Mouse (Mus musculus) heart, postnatal 14 days (tissue): ENCODE data around the gene Tfdp2. TPM values are rescaled to one million over a fixed set of nuclear protein-coding genes. Genes with fewer than 3 reads are reported as not detected.
"Not testable (repeated sequence)": the region's sequence is repeated elsewhere in the genome, so short reads cannot be mapped to it uniquely, and the experiment has no call there.

Experiments
- DNase-seq, 2 experiments: peaks; one replicate each; pipeline ENCODE4 v3.0.0; 2021 to 2022
- intact Hi-C: fragments of 180-260 bp; cut with DNase I; formaldehyde crosslinking; loops from one replicate; pipeline ENCODE4 v1.15.1; 2025
- long read RNA-seq, 2 experiments: library from polyadenylated mRNA; stranded (forward); transcript quantifications; one replicate each; pipeline ENCODE4 v2.0.0; 2021
- total RNA-seq, 2 experiments: library from RNA; stranded (reverse); gene quantifications; 2 replicates each; pipeline ENCODE4 v1.2.3; 2021

Tfdp2 gene
- 100 to 1,000 TPM in 1 of 2 experiments, 10 to 100 TPM in 1; 80.4 to 101 TPM for total RNA-seq
- long read RNA-seq, experiment 1, full-length matches to known transcripts, result 16 of 87 reads
- long read RNA-seq, experiment 1, partial matches to known transcripts, result 4 of 87 reads
- long read RNA-seq, experiment 1, other reads (novel, unspliced or antisense), result 67 of 87 reads
- long read RNA-seq, experiment 2, full-length matches to known transcripts, result 14 of 57 reads
- long read RNA-seq, experiment 2, partial matches to known transcripts, result 1 of 57 reads
- long read RNA-seq, experiment 2, other reads (novel, unspliced or antisense), result 42 of 57 reads

DNA sequence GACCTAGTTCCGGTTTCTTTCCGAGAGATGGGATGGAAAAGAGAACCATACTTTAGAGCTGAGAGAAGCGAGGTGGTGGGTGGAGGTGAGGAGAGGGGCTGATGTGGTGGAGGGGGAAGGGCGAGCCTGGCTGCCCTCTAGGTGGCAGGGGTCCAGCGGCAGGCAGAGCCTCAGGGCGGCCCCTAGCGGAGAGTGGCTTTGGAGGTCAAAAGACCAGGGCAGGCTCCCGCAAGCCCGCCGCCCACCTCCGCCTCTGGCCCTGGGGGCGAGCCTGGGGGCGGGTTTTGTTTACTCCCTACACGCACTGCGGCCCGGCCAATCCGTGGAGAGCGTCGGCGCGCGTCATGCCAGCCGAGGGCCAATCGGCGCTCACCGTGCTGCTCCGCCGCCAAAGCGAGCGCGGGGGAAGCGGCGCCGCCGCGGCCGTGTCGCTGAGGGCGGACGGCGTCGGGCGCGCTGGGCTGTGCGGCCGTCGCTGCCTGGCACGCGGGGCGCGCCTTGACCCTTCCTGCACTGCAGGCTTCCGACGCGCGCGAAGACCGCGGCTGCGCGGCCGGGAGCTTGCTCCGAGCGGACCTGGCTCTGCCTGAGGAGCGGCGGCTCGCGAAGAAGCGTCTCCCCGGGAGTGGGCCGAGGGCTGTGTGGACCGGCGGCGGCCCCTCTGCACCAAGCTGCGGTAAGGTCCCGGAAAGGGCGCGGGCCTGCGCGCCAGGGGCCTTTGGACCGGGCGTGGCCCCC lies at the start of gene Tfdp2:
Gene Tfdp2, plus strand, starts transcription at position 391 of the 738 bp plus-strand sequence.
- intact Hi-C loops, result no loop called here

DNA sequence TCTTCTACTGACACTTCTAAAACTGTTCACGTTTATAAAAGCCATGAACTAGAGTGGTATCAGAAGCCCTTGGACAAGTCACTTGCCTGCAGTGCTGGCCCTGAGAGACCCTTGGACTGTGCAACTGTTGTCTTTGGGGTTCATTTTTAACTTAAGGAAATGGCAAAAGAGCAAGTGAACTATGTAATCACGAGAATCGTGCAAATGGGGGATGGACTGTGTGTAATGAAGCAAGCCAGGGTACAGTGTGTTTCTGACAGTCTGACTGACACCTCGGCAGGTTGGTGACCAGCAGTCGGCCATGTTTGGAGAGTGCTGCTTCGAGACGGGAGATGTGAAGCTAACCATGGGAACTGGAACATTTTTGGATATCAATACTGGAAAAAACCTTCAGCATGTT lies 43.3 kb upstream of the Tfdp2 start:
- DNase-seq, result no peak
- intact Hi-C loops, result no loop called here

More for the DNA sequence above, at the start of gene Tfdp2:
- DNase-seq, result peak; percentile 92 to 93

DNA sequence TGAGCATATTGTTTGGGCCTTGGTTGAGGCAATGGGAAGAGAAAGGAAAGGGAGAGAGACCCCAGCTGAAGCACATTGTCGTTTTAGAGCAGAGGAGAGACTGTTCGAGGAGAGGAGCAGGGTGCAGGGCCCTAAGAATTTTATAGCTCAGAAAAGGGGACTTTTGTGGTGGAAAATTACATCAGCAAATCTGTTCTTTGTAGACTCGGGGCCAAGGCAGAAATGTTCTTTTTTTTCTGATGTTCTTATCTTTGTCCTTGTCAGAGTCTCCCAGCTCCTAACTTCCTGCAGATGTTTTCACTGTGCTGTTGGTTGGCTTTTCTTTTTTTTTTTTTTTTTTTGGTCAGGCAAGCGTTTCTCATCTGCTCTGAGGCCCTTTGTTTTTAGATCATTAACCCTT lies 37.6 kb upstream of the Tfdp2 start:
- intact Hi-C loops, result no loop called here
- peak in 1 of 2 experiments; percentile 19 for DNase-seq

DNA sequence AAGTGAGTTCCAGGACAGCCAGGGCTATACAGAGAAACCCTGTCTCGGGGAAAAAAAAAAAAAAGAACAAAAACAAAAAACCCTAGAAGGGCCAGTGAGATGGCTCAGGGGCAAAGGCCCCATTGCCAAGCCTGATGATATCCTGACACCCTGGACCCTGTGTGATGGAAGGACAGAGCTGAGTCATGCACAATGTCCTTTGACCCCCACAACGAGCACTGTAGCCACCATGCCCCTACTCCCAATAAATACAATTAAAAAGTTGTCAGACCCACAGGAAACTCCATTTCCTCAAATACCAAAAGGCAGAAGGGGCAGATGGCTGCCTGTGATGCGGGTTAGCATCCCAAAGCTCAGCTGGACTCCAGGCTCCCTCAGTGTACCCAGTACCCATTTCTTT lies 37.0 kb upstream of the Tfdp2 start:
- DNase-seq, result no peak
- intact Hi-C loops, result no loop called here

DNA sequence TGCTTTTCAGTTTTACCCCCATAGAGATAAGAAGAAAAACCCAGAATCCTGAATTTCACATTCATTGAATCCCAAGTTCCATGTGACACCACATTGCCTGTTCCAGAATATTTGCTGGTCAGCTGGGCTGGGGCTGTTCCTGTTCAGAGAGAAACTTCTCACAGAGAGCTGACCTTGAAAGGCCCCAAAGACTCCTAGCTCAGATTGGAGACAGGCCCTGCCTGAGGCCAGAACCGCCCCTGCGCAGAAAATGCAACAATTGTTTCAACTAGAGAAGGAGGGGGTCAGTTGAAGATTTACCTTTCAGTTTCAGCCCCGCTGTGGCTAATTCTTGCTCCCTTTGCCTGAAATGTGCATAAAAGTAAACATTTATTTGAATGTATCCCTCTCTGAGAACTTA lies 35.3 kb upstream of the Tfdp2 start:
- intact Hi-C loops, result no loop called here

DNA sequence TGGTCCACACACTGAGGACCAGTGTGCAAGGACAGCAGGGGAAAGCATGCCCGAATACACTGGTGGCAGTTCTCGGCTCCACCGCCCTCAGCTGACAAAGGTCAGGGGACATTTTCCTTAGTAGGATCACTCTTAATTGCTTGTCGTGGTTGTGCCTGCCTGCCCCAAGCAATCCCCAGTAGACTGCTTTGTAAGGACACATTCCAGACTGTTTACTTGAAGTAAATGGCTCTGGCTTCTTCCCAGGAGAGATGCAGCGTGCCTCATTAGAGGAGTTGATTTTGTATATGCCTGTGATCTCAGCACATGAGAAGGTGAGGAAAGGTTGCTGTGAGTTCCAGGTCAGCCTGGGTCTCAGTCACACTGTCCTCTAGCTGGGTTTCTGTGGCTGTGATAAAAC lies 33.7 kb upstream of the Tfdp2 start:
- intact Hi-C loops, result no loop called here
- no peak for DNase-seq

More for the DNA sequence above, 35.3 kb upstream of the Tfdp2 start:
- DNase-seq, result peak; percentile 41 to 51

DNA sequence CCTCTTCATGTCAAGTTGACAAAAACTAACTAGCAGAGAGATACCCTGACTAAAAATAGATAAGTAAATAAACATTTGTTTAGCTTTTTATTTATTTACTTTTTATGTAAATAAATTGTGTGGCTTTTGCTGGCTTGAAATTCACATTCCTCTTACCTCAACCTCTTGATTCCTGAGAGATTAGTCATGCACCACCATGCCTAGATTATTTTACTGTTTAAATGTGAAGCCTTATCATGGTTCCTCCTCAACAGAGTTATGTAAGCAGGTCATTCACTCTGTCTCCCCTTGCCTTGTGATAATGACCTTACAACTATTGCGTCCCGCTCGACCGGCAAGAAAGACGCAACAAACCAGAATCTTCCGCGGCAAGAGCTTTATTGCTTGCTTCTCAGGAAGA lies 32.6 kb upstream of the Tfdp2 start:
- DNase-seq, result no peak
- intact Hi-C loops, result no loop called here

DNA sequence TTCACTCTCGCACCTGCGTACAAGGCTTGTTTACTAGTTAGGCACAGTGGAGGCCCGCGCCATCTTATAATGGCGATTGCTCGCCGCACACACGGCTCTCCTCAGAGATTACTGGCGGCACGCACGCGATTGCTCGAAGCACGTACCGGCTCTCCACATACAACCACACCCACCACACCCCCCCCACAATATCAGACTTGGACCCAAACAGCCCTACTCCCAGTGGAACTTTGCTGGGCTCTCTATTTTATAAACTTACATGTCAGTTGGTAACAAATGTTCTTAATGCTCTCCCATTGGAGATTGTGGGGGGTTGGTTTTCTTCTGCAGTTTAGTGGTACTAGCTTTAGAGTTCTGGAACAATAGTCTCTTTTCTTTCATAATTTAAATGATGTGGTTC lies 32.1 kb upstream of the Tfdp2 start:
- DNase-seq, intact Hi-C loops: not testable (repeated sequence)

DNA sequence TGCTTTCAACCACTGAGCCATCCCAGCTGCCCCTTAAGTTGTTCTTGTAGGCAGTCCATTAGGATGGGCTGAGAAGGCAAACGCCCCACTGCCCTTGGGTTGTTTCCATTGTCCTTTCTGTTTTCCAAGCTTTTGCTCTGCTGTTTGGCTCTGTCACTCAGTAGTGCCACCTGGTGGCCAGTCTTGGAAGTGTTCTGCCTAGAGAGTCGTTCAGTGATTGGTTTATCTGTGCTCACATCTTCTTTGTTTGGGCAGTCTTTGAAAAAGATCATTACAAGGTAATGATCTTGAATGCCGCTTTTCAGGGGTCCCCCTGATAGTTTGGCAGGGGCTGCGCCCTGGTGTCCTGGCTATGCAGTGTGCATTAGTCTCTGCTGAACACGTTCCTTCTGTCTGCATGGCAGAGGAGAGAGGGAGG lies 28.9 kb upstream of the Tfdp2 start:
- intact Hi-C loops, result no loop called here
- peak; percentile 74 to 83 for DNase-seq

DNA sequence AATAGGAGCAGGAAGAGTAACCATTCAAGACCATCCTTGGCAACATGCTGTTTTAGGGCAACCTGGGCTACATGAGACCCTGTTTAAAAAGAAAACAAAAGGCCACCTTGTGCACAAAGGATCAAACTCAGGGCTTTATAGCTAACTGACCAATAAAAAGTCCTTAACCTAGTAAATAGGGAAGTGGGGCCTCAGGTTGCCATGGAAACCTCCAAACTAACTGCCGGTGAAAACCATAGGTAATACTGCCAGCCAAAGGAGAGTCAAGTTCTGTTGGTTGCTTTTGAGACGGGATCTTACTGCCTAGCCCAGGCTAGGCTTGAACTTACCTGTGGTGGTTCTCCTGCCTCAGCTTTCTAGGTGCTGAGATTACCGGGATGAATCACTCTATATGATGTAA lies 25.5 kb upstream of the Tfdp2 start:
- intact Hi-C loops, result no loop called here
- DNase-seq, result no peak

DNA sequence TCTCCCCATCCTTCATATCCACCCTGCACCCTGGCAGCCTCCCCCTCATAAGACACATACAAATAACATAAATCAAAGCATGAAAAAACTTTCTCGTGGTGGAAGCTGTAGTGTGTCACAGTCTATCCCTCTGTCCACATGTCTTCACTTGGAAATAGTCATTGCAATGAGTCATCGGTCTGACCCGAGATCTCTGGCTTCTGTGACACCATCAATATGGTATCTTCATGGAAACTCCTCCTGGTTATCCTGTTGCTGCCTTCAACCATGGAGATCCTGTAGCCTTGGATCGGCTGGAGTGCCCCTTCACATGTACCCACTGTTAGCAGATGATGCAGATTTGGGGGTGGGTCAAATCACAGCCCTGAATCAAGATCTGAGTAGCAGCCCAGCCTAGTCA lies 11.2 kb upstream of the Tfdp2 start:
- intact Hi-C loops, result no loop called here
- no peak for DNase-seq

DNA sequence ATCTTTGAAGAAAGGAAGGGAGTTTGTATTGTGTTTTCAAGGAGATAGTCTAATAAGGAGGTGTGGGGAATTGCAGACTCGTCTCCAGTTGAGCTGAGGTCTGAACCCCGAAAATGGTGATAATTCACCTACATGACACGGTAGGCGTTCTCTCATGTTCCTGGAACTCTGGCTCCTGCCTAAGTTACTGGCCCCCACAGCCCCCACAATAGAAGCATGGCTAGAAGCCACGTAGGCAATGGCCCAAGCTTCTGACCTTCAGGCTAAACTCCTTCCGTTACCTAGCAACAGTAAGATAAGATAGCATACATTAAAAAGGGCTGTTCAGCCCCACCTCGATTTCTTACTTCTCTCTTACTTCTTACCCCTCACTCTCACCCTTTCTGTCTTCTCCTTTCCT lies 9.4 kb upstream of the Tfdp2 start:
- intact Hi-C loops, result no loop called here
- no peak for DNase-seq

DNA sequence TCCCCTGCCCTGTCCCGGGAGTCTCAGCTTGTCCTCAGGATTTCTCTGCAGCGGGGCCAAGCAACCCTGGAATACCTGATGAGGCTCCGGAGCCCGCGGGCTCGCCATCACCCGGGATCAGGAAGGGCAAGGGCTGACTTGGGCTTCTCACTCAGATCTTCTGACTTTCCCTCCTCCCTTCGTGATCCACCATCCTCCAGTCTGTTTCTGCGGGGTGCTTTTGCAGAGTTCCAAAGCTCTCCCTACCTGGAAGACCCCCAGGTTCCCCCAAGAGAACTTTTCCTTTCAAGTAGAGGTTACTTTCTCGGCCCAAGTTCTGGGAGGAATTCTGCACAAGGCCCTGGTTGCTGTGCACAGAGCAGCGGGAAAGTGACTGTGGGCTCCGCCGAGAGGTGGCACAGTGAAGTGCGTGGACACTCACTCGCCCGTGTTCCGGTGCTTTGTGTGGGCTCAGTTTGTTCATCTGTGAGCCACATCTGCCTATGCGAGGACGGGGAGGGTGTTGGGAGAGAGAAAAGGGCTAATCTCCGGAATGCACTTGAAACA lies 634 bp downstream of the Tfdp2 start:
- peak; percentile 39 to 56 for DNase-seq
- intact Hi-C loops, result no loop called here

DNA sequence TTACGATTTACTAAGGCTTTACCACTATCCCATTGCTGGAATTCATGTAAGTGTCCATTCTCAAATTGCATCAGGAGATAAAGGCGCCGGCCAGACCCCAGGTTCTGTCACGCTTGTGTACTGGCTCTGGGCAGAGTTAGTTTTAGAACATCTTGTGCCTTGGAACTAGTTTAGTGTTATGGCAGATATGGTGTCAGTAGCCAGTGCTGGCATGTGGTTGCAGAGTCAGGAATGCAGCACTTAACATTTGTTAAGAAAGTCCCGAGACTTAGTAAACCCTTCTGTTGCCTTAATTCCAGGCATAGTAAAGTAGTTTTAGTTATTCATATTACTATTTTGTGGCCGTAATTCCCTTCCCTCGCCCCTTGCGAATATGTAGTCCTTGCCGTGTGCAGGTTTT lies 1.7 kb downstream of the Tfdp2 start:
- peak; percentile 28 to 32 for DNase-seq
- intact Hi-C loops, result no loop called here

DNA sequence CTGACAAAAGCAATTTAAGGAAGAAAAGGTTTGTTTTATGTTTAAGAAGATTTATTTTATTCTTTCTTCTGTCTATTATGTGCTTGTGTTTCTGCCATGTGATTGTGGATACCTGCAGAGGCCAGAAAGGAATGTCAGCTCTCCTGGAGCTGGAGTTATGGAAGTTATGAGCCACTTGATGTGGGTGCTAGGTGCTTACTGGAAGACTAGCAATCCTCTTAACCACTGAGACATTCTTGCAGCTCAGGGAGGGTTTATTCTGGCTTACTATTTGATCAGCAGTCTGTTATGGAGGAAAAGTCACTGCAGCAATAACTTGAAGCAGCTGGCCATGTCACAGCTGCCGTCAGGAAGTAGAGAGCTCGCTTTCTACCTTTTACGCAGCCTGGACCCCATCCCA lies 7.6 kb downstream of the Tfdp2 start:
- intact Hi-C loops, result no loop called here
- no peak for DNase-seq

DNA sequence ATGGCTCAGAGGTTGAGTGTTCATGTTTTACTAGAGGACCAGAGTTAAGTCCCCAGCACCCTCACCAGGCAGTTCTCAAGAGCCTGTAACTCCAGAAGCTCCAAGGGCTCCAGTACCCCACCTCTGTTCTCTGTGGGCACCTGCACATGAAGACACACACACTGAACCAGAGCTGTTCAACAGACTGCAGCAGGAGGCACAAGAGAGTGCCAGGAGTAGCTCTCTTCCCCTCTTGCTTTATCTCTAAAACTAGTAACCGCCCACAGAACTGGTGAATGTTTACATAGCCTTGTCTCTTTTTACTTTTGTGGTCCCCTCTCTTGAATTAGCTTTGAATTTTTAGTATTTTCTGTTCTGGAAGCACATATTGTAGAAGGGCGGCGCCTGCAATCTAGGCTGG lies 11.4 kb downstream of the Tfdp2 start:
- DNase-seq, result no peak
- intact Hi-C loops, result no loop called here

DNA sequence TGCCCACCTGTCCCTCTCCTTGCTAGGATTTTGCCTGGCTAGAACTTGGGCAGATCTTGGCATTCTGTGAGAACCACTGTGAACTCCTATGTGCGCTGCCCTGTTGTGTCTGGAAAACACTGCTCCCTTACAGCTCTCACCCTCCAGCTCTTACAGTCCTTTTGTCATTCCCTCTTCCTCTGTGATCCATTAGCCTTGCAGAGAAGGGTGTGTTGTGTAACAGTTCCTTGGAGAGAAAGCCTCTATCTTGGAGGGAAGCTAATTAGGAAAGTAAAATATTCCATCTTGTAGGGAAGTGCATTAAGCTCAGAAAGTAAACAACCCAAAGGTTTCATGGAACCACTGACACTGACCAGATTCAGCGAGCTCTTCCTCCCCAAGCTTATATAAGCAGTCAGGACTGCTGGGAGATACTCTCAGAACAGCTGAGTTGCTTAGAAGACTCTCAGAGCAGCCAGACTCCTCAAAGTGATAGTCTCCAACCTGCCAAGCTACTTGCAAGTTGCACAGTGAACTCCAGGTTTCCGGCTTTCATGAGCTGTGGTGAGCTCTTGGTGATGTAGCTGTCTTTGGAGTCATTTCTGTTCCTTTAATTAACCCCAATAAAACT lies 17.1 kb downstream of the Tfdp2 start:
- intact Hi-C loops, result no loop called here
- DNase-seq, result no peak

DNA sequence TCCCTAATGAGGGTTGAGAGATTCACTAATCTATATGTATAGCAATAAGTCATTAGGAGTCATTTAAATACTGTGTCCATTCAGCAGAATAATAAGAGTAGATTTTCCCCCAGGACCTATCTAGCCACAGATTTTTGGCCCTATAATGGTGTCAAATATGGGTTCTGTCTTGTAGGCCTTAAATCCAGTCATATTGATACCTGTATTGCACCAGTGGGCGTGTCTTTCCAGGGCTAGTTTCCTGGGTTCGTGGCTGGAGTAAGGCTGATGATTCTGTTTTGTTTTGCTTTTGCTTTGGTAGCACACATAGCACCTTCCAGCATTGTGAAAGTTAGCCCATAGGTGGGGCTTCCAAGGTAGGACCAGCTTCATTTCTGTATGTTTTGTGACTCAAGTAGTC lies 18.1 kb downstream of the Tfdp2 start:
- intact Hi-C loops, result no loop called here
- no peak for DNase-seq

DNA sequence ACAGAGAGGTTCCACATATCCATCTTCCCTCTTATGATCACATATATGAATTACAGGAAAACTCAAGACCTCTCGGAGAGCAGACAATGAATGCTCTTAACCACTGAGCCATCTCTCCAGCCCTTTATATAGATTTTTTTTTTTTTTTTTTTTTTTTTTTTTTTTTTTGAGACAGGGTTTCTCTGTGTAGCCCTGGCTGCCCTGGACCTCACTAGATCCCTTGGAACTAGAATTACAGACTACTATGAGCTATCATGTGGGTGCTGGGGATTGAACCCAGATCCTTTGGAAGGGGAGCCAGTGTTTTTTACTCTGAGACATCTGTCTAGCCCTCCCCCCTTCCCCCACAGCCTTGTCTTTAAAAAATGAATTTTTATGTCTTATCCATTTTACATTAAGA lies 21.2 kb downstream of the Tfdp2 start:
- intact Hi-C loops, result no loop called here
- no peak for DNase-seq

DNA sequence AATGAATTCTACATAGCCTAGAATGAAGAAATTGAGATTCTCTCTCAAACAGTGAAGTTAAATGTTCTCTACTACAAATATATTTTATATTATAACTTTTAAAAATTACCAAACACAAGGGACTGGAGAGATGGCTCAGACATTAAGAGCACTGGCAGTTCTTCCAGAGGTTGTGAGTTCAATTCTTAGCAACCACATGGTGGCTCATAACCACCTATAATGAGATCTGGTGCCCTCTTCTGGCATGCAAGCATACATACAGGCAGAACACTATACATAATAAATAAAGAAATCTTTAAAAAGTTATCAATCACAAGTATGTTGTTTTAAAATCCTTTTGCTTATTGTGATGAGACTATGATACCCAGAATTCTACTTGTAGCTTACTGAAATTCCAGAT lies 21.7 kb downstream of the Tfdp2 start:
- intact Hi-C loops, result no loop called here
- no peak for DNase-seq

DNA sequence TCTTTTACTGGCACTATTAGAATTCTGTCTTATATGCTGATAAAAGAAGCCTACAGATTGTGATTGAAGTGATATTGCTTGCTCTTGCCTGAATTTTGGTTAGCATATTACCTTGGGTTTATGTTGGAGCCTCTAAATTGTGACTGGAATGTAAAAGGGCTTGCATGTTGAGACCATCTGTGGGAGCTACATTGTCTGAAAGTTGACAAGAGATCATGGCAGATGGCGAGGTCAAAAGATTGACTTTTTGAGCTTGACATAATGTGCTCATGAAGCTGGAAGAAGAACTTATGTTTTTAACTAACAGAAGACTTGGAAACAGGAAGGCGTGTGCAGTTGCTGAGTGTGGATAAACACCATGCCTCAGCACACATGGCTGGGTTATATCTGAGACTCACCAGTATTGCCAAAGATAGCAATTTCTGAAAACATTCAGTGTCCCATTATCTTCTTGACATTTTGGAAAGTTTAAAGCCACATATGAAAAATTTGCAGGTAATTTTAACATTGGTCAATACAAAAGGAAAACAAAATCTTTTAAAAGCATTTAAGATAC lies 23.1 kb downstream of the Tfdp2 start:
- DNase-seq, result no peak
- intact Hi-C loops, result no loop called here
